Mouse (Mus musculus) v-Abl transformed pro-B cells (cell line): ENCODE results near the gene Abtb2.
"Not testable (repeated sequence)": the region's sequence is repeated elsewhere in the genome, so short reads cannot be mapped to it uniquely, and the experiment has no call there.

ENCODE experiments used
- in situ Hi-C, 2 experiments: fragments of 400-800 bp; cut with MboI; formaldehyde crosslinking; loops; one replicate each; pipeline ENCODE4 v1.15.1; 2025; ENCODE audit not compliant: unreplicated experiment in 2 of 2

Gene Abtb2

DNA sequence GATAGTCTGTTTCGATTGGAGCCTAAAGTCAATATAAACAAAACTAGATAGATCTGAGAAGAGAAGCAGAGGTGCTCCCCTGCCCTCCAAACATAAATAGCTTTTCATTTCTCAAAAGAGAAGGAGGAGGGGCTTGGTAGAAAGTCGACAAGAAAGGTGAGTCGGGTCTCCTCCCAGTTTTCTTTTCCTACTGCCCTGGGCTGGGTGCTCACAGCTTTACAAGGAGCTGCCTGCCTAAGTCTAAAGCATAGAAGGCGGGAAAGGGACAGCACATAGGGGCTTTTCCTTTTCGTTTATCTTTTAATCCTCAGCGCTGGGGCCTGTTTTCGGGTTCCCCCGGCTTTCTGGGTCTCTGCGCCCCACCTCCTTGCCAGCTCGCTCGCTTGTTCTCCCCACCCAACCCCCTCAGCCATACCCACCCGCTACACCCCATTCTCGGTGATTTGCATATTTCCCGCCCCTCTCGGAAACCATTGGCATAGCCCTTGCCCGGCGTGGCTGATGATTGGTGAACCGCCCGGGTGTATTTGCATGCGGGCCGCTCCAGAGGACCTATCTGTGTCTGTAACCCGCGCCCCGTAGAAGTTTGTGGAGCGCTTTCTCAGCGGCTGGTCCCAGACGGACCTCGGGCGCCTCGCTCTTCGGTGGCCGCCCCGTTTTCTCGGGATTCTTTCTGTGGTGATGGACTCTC is at the start of gene Abtb2:
Gene Abtb2, plus strand, starts transcription at position 579 of the 691 bp plus-strand sequence.
- in situ Hi-C loops: loop anchor here in 1 of 2 experiments (5.0 kb wide), 2 partner anchors 151 to 176 kb away; no protein-coding TSS in a partner anchor

- in situ Hi-C loops: loop anchor here in 1 of 2 experiments (25.0 kb wide), 1 partner anchor 1129 kb away; no protein-coding TSS in a partner anchor
Observed at GRCm38 (mm10) chr2:103516472-103516871, 49.6 kb upstream of the Abtb2 start.

DNA sequence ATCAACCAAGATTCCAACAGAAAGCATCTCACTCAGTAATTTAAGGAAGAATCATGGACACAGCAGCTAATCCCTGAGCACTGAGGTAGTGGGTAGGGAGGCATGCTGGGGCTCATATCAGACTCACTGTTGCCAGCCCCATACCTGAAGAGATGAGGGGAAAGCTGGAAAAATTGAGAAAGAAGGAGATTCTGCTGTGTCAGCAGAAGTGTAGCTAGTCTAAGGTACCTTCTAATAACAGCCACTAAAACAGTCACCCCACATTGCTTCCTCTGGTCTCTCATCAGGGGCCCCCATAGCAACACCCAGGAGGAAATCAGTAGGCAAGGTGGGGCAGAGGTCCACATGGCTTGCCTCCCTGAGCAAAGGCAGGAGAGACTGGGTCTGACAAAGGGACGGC is 40.5 kb upstream of the Abtb2 start:
- in situ Hi-C loops: loop anchor here (25.0 kb wide), 2 partner anchors 438 to 1638 kb away; partner anchors contain the start of genes Commd9 (in 1 of the 2) and Prr5l (in 1 of the 2)

DNA sequence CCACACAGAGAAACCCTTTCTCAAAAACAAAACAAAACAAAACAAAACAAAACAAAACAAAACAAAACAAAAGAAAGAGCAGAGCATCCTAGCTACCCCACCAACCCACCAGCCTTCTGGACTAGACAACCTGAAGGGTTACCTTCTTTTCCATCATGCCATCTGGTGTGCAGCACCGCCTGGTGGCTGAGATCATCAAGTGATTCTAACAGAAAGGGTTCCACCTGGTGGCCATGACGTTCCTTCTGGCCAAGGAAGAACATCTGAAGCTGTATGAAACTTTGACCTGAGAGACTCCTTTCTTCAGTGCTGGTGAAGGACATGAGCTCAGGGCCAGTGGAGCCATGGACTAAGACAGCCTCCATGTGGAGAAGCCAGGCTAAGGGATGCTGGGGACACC is 19.0 kb upstream of the Abtb2 start:
- in situ Hi-C loops: loop anchor here (5.0 to 25.0 kb wide), 3 partner anchors 90 to 1660 kb away; partner anchors contain the start of genes Commd9 (in 1 of the 2) and Prr5l (in 1 of the 2)

DNA sequence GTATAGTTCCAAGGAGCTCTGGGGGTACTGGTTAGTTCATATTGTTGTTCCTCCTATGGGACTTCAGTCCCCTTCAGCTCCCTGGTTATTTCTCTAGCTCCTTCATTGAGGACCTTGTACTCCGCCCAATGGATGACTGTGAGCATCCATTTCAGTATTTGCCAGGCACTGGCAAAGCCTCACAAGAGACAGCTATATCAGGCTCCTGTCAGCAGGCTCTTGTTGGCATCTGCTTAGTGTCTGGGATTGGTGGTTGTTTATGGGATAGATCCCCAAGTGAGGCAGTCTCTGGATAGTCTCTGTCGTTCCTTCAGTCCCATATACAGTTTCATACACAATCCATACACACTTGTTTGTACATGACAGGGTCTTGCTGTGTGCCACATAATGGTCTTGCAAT is 15.8 kb upstream of the Abtb2 start:
- in situ Hi-C loops: not testable (repeated sequence)

DNA sequence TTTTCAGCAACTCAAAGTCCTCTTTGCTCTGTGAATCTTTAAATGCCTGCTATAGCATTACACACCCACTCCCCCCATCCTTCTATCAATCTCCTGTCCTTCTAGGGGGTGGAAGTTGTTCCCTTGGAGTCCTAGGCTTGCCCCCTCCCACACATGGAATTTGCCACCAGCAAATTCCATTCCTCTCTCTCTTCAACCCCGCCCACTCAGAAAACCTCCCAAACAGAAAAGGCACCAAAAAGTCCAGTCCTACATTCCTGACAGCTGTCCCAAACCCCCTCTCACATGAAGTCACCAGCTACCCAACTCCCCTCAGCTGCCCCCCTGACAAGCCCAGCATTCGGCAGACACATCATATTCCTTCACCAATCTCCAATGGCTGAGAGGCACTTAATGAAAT is 12.1 kb upstream of the Abtb2 start:
- in situ Hi-C loops: no loop called here

DNA sequence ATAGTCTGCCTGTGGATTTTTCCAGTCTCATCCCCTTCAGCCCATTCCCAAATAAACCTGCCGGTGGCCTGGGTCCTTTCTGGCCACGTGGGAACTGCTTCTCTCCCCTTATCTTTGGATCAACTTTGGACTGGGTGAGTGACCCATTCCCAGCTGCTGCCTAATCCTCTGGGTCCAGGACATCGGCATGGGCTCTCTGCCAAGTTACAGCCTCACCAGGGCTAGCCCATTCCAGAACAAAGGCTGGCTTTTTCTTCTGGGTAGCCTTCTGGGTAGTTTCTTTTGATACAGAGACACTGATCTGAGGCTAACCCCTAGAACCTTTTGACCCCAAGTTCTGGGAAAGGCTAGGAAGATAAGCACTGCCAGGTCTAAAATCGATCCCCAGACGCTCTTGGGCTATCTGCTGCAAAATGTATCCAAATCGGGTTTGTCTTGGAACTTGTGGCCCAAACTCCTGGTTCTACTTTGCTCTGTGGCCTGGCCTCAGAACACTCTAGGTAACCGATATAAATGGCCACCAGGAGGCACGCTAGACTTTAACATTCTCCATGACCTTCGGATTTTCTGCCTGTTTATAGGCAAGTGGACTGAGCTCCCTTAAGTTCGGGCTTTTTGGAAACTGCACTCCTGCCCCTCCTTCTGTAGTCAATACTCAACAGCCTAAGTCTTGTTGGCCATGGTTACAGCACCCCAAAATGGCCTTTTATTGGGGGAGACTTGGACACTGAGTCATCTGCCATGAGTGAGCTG is 9.8 kb upstream of the Abtb2 start:
- in situ Hi-C loops: loop anchor here (5.0 kb wide), 2 partner anchors 311 to 426 kb away; no protein-coding TSS in a partner anchor

- in situ Hi-C loops: loop anchor here in 1 of 2 experiments (5.0 kb wide), 1 partner anchor 161 kb away; no protein-coding TSS in a partner anchor
Observed at GRCm38 (mm10) chr2:103560955-103561354, 5.2 kb upstream of the Abtb2 start.

DNA sequence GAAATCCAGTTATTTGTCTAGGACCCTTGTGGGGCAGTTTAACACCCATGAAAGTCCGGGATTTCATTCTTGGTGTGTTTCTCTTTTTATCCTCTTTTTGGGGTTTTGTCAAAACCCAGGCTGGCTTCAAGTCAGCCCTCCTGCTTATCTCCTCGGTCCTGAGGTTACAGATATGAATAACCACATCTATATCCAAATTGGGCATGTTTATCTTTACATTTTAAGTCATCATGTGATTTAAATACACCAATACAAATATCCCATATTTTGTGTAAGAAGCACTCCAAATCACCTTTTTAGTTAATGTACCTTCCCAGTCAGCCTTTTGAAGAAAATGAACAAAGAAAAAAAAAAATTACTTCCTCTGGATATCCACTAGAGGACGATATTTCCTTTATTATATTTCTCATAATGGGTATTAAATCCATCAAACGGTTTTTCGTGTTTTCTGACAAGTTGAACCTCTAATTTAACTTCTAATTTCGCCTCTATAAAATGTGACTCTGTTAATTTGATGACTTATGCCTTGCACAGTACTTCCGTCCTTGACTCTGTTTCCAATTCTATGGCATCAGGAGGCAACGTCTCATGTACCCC is 1.6 kb upstream of the Abtb2 start:
- in situ Hi-C loops: loop anchor here (5.0 kb wide), 3 partner anchors 153 to 178 kb away; no protein-coding TSS in a partner anchor

DNA sequence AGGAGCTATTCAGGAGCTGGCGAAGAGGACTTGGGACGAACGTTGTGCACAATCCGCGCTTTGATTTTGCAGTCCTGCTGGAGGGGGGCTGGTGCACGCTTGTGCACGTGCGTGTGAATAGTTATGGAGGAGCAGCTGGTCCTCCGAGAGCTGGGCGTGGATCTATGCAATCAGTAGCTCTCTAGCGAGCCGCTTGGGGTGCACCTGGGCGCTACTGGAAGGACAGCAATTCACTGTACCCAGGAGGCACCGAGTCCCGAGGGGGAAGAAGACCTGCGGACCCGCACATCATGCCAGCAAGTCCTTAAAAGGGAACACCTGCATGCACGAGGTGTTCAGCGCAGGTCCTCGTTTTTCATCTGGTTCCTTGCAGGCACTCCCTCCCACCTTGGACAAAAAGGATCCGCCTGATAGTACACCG is 929 bp upstream of the Abtb2 start:
- in situ Hi-C loops: loop anchor here in 1 of 2 experiments (5.0 kb wide), 2 partner anchors 152 to 177 kb away; no protein-coding TSS in a partner anchor

DNA sequence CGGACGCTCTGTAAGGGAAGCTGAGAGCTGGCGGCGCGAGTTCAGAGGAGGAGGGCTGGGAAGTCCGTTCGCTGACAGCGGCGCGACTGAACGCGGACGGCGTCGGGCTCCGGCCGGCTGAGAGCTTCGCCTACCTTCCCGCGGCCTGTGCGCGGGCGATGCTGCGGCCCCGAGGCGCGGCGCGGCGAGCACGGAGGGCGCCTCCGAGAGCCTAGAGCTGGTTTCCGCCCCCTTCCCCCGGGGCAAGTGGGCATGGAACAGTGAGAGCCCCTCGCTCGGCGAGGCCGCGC is 258 bp downstream of the Abtb2 start:
- in situ Hi-C loops: loop anchor here in 1 of 2 experiments (5.0 kb wide), 2 partner anchors 151 to 176 kb away; no protein-coding TSS in a partner anchor

DNA sequence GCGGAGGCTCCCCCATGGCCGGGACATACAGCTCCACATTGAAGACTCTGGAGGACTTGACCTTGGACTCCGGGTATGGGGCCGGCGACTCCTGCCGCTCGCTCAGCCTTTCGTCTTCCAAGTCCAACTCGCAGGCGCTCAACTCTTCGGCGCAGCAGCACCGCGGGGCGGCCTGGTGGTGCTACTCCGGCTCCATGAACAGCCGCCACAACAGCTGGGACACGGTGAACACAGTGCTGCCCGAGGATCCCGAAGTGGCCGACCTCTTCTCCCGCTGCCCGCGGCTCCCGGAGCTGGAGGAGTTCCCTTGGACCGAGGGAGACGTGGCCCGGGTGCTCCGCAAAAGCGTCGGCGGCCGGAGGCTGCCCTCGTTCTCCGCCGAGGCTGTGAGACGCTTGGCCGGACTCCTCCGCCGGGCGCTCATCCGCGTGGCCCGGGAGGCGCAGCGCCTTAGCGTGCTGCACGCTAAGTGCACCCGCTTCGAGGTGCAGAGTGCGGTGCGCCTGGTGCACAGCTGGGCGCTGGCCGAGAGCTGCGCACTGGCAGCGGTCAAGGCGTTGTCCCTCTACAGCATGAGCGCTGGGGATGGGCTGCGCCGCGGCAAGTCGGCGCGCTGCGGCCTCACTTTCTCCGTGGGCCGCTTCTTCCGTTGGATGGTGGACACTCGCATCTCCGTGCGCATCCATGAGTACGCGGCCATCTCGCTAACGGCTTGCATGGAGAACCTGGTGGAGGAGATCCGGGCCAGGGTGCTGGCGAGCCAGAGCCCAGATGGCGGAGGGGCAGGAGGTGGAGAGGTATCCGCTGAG is 807 bp downstream of the Abtb2 start:
- in situ Hi-C loops: loop anchor here in 1 of 2 experiments (5.0 kb wide), 2 partner anchors 150 to 175 kb away; no protein-coding TSS in a partner anchor

GRCm38 (mm10) chr2:103568161-103568560 is 2.1 kb downstream of the Abtb2 start:
- in situ Hi-C loops: loop anchor here in 1 of 2 experiments (5.0 kb wide), 2 partner anchors 149 to 174 kb away; no protein-coding TSS in a partner anchor

- in situ Hi-C loops: loop anchor here in 1 of 2 experiments (5.0 kb wide), 2 partner anchors 148 to 173 kb away; no protein-coding TSS in a partner anchor
Observed at GRCm38 (mm10) chr2:103569716-103570115, 3.6 kb downstream of the Abtb2 start.

GRCm38 (mm10) chr2:103572354-103572753 is 6.2 kb downstream of the Abtb2 start:
- in situ Hi-C loops: no loop called here

- in situ Hi-C loops: no loop called here
Observed at GRCm38 (mm10) chr2:103576371-103576770, 10.3 kb downstream of the Abtb2 start.

- in situ Hi-C loops: no loop called here
Observed at GRCm38 (mm10) chr2:103577752-103578662, 11.9 kb downstream of the Abtb2 start.

DNA sequence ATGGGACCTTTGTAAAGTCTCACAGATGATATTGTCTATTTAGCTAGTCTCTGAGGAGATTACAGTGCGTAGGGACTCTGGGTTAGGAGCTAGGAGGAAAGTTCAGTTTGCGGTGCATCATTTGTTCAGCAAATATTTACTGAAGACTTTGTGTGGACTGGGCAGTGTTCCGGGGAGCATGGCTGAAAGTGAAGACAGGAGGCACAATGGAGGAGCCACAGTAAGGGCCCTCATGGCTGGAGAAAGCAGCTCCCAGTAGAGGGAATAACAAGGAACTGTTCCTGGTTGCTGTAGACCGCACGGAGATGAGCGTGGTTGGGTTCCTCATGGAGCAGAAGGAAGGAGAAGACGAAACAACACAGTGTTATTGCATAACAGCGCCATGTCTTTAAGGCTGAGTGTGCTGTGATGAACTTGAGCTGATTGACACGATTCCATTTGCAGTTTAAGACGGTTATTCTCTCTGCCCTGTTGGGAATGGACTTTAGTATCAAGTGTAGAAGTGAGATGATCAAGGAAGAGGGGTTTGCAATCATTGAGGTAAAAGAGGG is 12.6 kb downstream of the Abtb2 start:
- in situ Hi-C loops: no loop called here
